Mouse (Mus musculus) forebrain, embryonic 13.5 days (tissue): ENCODE measurements around the gene Ccz1. TPM values are rescaled to one million over a fixed set of nuclear protein-coding genes. Genes with fewer than 3 reads are reported as not detected.

ENCODE experiments used
- ATAC-seq: fragments of 200-750 bp; cut with Nextera tagmentation; 2 replicates; pipeline ENCODE4 v1.8.0; 2017
- H3K27ac ChIP-seq: fragments of 300-500 bp; sonication (generic); 2 replicates; pipeline ENCODE4 v1.5.1; 2015; ENCODE audit warnings: inconsistent platforms, mild to moderate bottlenecking, moderate library complexity
- H3K27me3 ChIP-seq: fragments of 300-500 bp; sonication (generic); 2 replicates; pipeline ENCODE4 v1.6.1; 2015; ENCODE audit warnings: mild to moderate bottlenecking, inconsistent platforms
- H3K36me3 ChIP-seq: fragments of 300-500 bp; sonication (generic); 2 replicates; pipeline ENCODE4 v1.6.1; 2015; ENCODE audit warnings: mild to moderate bottlenecking, inconsistent platforms; ENCODE audit not compliant: poor library complexity, severe bottlenecking
- H3K4me1 ChIP-seq: fragments of 300-500 bp; sonication (generic); 2 replicates; pipeline ENCODE4 v1.6.1; 2015; ENCODE audit warnings: inconsistent platforms
- H3K4me2 ChIP-seq: fragments of 300-500 bp; sonication (generic); 2 replicates; pipeline ENCODE4 v1.6.1; 2015; ENCODE audit warnings: inconsistent platforms, mild to moderate bottlenecking, moderate library complexity
- H3K4me3 ChIP-seq: fragments of 300-500 bp; sonication (generic); 2 replicates; pipeline ENCODE4 v1.5.1; 2015; ENCODE audit warnings: mild to moderate bottlenecking, inconsistent platforms
- H3K9ac ChIP-seq: fragments of 300-500 bp; sonication (generic); 2 replicates; pipeline ENCODE4 v1.6.1; 2015; ENCODE audit warnings: mild to moderate bottlenecking, inconsistent platforms
- H3K9me3 ChIP-seq: fragments of 300-500 bp; sonication (generic); replicated peaks from 2 replicates; pipeline ENCODE4 v1.6.1; 2016; ENCODE audit warnings: inconsistent platforms
- WGBS: fragments of 180-500 bp; shearing (Covaris S2); methylation state at CpG from one replicate; pipeline ENCODE4 v1.1.7; 2015; 5-methylcytosine and 5-hydroxymethylcytosine counted together
- polyA plus RNA-seq: library from polyadenylated mRNA; unstranded; fragments of >200 nt; fragmentation: Nextera tagmentation; extraction: Ambion mirVana; gene quantifications from 2 replicates; pipeline ENCODE4 v1.2.1, GENCODE M21; 2015

Gene Ccz1
- polyA plus RNA-seq, 1 experiment from 2014 or later: 99.6 TPM

DNA sequence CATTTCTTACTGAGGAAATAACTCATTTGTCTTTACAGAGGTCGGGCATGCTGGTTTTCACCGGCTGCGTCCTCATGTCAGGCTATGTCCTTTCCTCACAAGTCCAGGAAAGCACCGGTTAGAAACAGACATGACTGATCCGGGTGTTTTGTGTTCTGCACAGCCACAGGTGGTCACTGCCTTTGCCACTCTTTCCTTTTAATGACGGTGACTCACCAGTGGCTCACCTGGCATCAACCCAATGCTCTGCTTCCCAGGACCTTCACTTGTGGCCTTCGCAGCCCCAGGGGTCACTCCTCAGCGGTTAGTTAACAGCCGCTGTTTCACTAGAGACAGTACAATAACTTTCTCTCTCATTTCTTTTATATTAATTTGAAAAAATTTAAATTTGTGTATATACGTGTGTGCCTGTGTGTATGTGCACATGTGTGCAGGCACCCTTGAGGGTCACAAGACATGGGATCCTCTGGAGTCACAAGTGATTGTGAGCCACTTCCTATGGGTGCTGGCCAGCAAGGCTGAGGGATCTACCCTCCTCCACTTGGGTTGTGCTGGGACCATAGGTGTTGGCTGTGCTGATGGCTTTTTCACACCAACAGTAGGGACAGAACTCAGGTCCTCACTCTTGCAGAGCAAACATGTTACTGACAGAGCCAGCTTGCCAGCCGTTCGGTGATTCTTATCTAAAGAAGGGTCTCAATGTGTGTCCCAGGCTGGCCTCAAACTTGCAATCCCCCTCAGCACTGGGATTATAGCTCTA, 48.9 kb downstream of the Ccz1 start:
- H3K9ac ChIP-seq: no peak overlapping the region
- no peaks in the 10 kb centered on the region for H3K27me3 ChIP-seq
- H3K9me3 ChIP-seq: no peaks in the 10 kb centered on the region
- H3K36me3 ChIP-seq: no peaks in the 10 kb centered on the region
- H3K4me1 ChIP-seq: no peaks in the 10 kb centered on the region
- ATAC-seq: no peak
- no peak overlapping the region for H3K4me3 ChIP-seq
- no peak overlapping the region for H3K27ac ChIP-seq
- H3K4me2 ChIP-seq: no peak overlapping the region
- 91% methylated on average over 12 of the region's 12 CpGs for WGBS

DNA sequence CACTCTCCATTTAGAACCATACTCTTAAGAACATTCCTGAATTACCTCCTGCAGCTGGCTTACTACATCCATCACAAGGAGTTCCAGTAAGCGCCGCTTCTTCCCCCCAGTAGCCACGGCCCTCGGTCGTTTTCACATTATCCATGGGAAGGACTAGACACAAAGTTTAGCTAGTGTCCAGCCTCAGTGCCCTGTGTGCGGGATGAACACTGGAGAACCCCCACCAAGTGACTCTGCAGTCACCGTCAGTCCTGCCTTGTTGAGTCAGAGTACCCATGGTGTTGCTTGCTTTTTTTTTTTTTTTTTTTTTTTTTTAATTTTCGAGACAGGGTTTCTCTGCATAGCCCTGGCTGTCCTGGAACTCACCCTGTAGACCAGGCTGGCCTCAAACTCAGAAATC, 53.5 kb downstream of the Ccz1 start:
- no peak overlapping the region for H3K9ac ChIP-seq
- no peak overlapping the region for H3K4me2 ChIP-seq
- peaks cover 10% of the 10 kb centered on the region; the same call in 1 of the 2 replicates for H3K36me3 ChIP-seq
- H3K4me3 ChIP-seq: no peak overlapping the region
- H3K4me1 ChIP-seq: no peaks in the 10 kb centered on the region
- no peak overlapping the region for H3K27ac ChIP-seq
- ATAC-seq: no peak
- H3K9me3 ChIP-seq: no peaks in the 10 kb centered on the region
- no peaks in the 10 kb centered on the region for H3K27me3 ChIP-seq
- WGBS: 93% methylated on average over 7 of the region's 8 CpGs

- Histone ChIP-seq H3K4me1 (no peaks in the 10 kb centered on the region), H3K4me3 (no peak overlapping the region), H3K27ac (no peak overlapping the region), H3K4me2 (no peak overlapping the region), H3K27me3 (no peaks in the 10 kb centered on the region), H3K9me3 (no peaks in the 10 kb centered on the region; the same call in 1 of the 2 replicates), H3K36me3 (peaks cover 10% of the 10 kb centered on the region; the same call in 1 of the 2 replicates), H3K9ac (no peak overlapping the region)
- no peak for ATAC-seq
- WGBS: 93% methylated on average over 11 of the region's 11 CpGs
Observed at GRCm38 (mm10) chr5:143959551-143959950, 55.1 kb downstream of the Ccz1 start.

- Histone ChIP-seq H3K4me1 (no peaks in the 10 kb centered on the region), H3K9me3 (no peaks in the 10 kb centered on the region; the same call in 1 of the 2 replicates), H3K4me2 (no peak overlapping the region), H3K27ac (no peak overlapping the region), H3K9ac (no peak overlapping the region), H3K4me3 (no peak overlapping the region), H3K36me3 (peaks cover 10% of the 10 kb centered on the region; the same call in 1 of the 2 replicates), H3K27me3 (no peaks in the 10 kb centered on the region)
- WGBS: 87% methylated on average over 6 of the region's 6 CpGs
- ATAC-seq: no peak
Observed at GRCm38 (mm10) chr5:143957101-143957500, 57.6 kb downstream of the Ccz1 start.

DNA sequence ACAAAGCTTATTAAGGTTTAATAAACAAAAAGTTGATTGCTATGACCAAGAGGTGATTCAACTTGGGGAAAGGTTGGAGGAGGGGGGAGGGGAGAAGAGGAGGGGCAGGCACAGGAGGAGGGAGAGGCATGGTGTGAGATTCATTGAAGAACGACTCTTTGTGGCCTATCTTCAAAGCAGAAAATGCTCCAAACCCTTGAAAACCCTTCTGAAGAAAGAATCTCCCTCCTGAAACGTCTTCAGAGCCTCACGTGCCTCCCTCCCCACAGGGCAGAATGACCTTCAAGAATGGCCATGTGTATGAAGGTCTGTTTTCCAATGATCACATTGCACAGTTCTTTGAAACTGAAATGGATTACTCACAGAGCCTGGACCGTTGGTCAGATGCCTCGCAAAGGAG, 64.7 kb downstream of the Ccz1 start:
- no peak overlapping the region for H3K9ac ChIP-seq
- H3K4me2 ChIP-seq: no peak overlapping the region
- H3K4me1 ChIP-seq: no peaks in the 10 kb centered on the region
- no peak overlapping the region for H3K27ac ChIP-seq
- H3K36me3 ChIP-seq: no peaks in the 10 kb centered on the region
- H3K4me3 ChIP-seq: no peak overlapping the region
- 51% methylated on average over 5 of the region's 5 CpGs for WGBS
- no peaks in the 10 kb centered on the region for H3K9me3 ChIP-seq
- no peak for ATAC-seq
- H3K27me3 ChIP-seq: no peaks in the 10 kb centered on the region

GRCm38 (mm10) chr5:143948361-143948760, 66.3 kb downstream of the Ccz1 start:
- Histone ChIP-seq H3K27ac (no peak overlapping the region), H3K4me2 (no peak overlapping the region), H3K36me3 (no peaks in the 10 kb centered on the region), H3K4me3 (no peak overlapping the region), H3K9me3 (no peaks in the 10 kb centered on the region), H3K27me3 (no peaks in the 10 kb centered on the region), H3K4me1 (no peaks in the 10 kb centered on the region), H3K9ac (no peak overlapping the region)
- 90% methylated on average over 12 of the region's 12 CpGs for WGBS
- ATAC-seq: no peak

GRCm38 (mm10) chr5:143943231-143944125, 71.2 kb downstream of the Ccz1 start:
- WGBS: 84% methylated on average over 14 of the region's 14 CpGs
- peak overlapping the region; percentile 36 for H3K27ac ChIP-seq
- no peak for ATAC-seq

GRCm38 (mm10) chr5:143941588-143941987, 73.1 kb downstream of the Ccz1 start:
- 21% methylated on average over 9 of the region's 10 CpGs for WGBS
- no peak for ATAC-seq
- Histone ChIP-seq H3K27me3 (no peaks in the 10 kb centered on the region), H3K27ac (no peak overlapping the region), H3K4me1 (no peaks in the 10 kb centered on the region), H3K4me2 (no peak overlapping the region), H3K9ac (no peak overlapping the region), H3K9me3 (no peaks in the 10 kb centered on the region), H3K4me3 (no peak overlapping the region), H3K36me3 (no peaks in the 10 kb centered on the region)

More at GRCm38 (mm10) chr5:143943231-143944125, 71.2 kb downstream of the Ccz1 start:
- H3K4me2 ChIP-seq: no peak overlapping the region
- H3K36me3 ChIP-seq: no peaks in the 10 kb centered on the region
- no peaks in the 10 kb centered on the region for H3K4me1 ChIP-seq
- H3K4me3 ChIP-seq: no peak overlapping the region
- H3K27me3 ChIP-seq: no peaks in the 10 kb centered on the region
- H3K9me3 ChIP-seq: no peaks in the 10 kb centered on the region
- no peak overlapping the region for H3K9ac ChIP-seq

Other genes with a start within 250 kb of the Ccz1 start
- gene Eif2ak1, start 197.1 kb downstream of the Ccz1 start, polyA plus RNA-seq: 44.9 and 45.6 TPM in 2 replicates
- 0.20 and 0.52 TPM in 2 replicates for gene Ankrd61, start 117.2 kb downstream of the Ccz1 start, polyA plus RNA-seq
- gene Aimp2, start 105.0 kb downstream of the Ccz1 start, polyA plus RNA-seq: 91.7 and 96.1 TPM in 2 replicates
- 30.9 and 33.4 TPM in 2 replicates for gene Pms2, start 104.9 kb downstream of the Ccz1 start, polyA plus RNA-seq
- 1.5 TPM in 2 replicates for gene Gm42421, start 86.7 kb downstream of the Ccz1 start, polyA plus RNA-seq
- gene Rsph10b, start 81.8 kb downstream of the Ccz1 start, polyA plus RNA-seq: 1.5 and 2.1 TPM in 2 replicates
- not detected in 2 replicates for gene Ocm, start 11.8 kb upstream of the Ccz1 start, polyA plus RNA-seq
- gene Lmtk2, start 85.6 kb upstream of the Ccz1 start, polyA plus RNA-seq: 6.3 and 6.9 TPM in 2 replicates
- 0.06 and 0.10 TPM in 2 replicates for gene Bhlha15, start 175.4 kb upstream of the Ccz1 start, polyA plus RNA-seq
- 37.9 and 39.7 TPM in 2 replicates for gene Tecpr1, start 208.7 kb upstream of the Ccz1 start, polyA plus RNA-seq
- 117 and 128 TPM in 2 replicates for gene Bri3, start 229.6 kb upstream of the Ccz1 start, polyA plus RNA-seq